Mouse (Mus musculus) testis, adult 2 months (tissue): Measurements from ENCODE around the gene Alppl2.

Experiments
- CTCF ChIP-seq: fragments of 200-500 bp; IDR thresholded peaks from 2 replicates; pipeline ENCODE4 v1.5.1; 2012; ENCODE audit warnings: low read depth, mild to moderate bottlenecking, inconsistent platforms, low read length, moderate library complexity; ENCODE audit not compliant: control insufficient read depth, insufficient read depth, insufficient replicate concordance
- POLR2A ChIP-seq: fragments of 200-500 bp; IDR thresholded peaks from 2 replicates; pipeline ENCODE4 v1.6.1; 2012; ENCODE audit warnings: low read depth, mild to moderate bottlenecking, inconsistent platforms, low read length, moderate library complexity; ENCODE audit not compliant: control insufficient read depth

DNA sequence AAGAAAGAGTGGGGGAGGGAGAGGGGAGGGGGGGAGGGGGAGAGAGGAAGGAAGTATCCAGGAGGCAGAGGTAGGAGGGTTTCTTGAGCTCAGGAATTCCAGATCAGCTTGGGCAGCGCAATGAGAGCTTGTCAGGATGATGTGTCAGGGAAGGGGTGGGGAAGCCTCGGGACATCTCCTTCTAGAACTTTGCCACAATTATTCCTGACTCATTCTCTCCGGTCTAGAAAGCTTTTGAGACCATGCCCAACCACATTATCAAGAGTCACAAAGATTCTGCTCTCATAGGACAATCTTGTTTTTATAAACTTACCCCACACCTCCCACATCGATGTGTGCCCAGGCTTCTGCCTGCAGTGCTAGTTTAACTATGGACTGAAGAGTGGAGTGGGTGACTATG is 42.1 kb upstream of the Alppl2 start:
- TF ChIP-seq CTCF (no peak), POLR2A (no peak)
